Mouse (Mus musculus): ENCODE measurements around the gene Cdh15. TPM values are rescaled to one million over a fixed set of nuclear protein-coding genes. Genes with fewer than 3 reads are reported as not detected.

Cdh15 gene
- total RNA-seq, 1 experiment from 2014 or later: not detected

- ATAC-seq (replicated peaks in 1 of 2; ENCODE audit: insufficient read depth in 1 of 2, low FRiP score in 2 of 2, low TSS enrichment in 1 of 2, low read depth in 1 of 2, poor library complexity in 2 of 2, severe bottlenecking in 2 of 2): no peak
These were observed 18.5 kb downstream of the Cdh15 start for GRCm38 (mm10) chr8:122866231-122866630.

DNA sequence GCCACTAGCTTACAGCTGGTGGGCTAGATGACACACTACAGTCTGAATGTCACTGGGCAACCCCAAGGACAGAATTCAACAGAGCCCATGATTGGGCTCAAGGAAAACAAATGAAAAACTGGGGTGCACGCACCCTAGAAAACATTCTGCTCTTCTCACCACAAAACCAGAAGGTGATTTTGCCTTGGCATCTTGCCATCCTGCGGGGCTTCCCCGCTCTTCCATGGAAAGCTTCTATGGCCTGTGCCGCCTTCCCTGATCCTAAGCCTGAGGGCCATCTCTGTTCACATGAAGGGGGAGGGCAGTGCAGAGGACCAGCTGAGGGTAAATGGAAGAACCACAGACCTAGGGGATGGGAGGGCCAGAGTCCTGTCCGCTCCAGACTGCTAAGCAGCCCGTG lies 20.2 kb downstream of the Cdh15 start:
- ATAC-seq (replicated peaks in 1 of 2; ENCODE audit: insufficient read depth in 1 of 2, low FRiP score in 2 of 2, low TSS enrichment in 1 of 2, low read depth in 1 of 2, poor library complexity in 2 of 2, severe bottlenecking in 2 of 2): no peak

- ATAC-seq (replicated peaks in 1 of 2; ENCODE audit: insufficient read depth in 1 of 2, low FRiP score in 2 of 2, low TSS enrichment in 1 of 2, low read depth in 1 of 2, poor library complexity in 2 of 2, severe bottlenecking in 2 of 2): peak; percentile 87 to 89
These were observed 22.7 kb downstream of the Cdh15 start for GRCm38 (mm10) chr8:122870377-122870863.

- ATAC-seq (replicated peaks in 1 of 2; ENCODE audit: insufficient read depth in 1 of 2, low FRiP score in 2 of 2, low TSS enrichment in 1 of 2, low read depth in 1 of 2, poor library complexity in 2 of 2, severe bottlenecking in 2 of 2): no peak
These were observed 23.9 kb downstream of the Cdh15 start for GRCm38 (mm10) chr8:122871663-122872062.

DNA sequence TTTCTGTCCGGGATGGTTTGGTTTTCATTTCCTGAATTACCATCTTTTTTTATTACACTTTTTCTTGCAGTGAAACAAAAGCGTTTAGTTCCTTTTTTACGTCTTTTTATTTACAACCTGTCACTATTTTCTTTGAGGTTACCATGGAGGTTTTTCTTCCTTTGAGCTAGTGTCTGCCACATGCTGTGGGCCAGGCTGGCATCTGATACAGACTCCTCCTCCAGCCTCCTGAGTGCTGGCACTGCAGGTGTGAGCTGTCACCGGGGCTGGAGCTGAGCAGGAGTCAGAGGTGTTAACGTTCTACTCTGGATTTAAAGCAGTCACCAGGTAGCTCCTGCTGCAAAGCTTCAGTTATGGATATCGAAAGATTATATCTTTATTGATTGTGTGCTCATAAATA lies 25.4 kb downstream of the Cdh15 start:
- ATAC-seq (replicated peaks in 1 of 2; ENCODE audit: insufficient read depth in 1 of 2, low FRiP score in 2 of 2, low TSS enrichment in 1 of 2, low read depth in 1 of 2, poor library complexity in 2 of 2, severe bottlenecking in 2 of 2): peak; percentile 52 to 55

GRCm38 (mm10) chr8:122875186-122875585 lies 27.4 kb downstream of the Cdh15 start:
- no peak for ATAC-seq (replicated peaks in 1 of 2; ENCODE audit: insufficient read depth in 1 of 2, low FRiP score in 2 of 2, low TSS enrichment in 1 of 2, low read depth in 1 of 2, poor library complexity in 2 of 2, severe bottlenecking in 2 of 2)

- no peak for ATAC-seq (replicated peaks in 1 of 2; ENCODE audit: insufficient read depth in 1 of 2, low FRiP score in 2 of 2, low TSS enrichment in 1 of 2, low read depth in 1 of 2, poor library complexity in 2 of 2, severe bottlenecking in 2 of 2)
These were observed 30.5 kb downstream of the Cdh15 start for GRCm38 (mm10) chr8:122878231-122878630.

- ATAC-seq (replicated peaks in 1 of 2; ENCODE audit: insufficient read depth in 1 of 2, low FRiP score in 2 of 2, low TSS enrichment in 1 of 2, low read depth in 1 of 2, poor library complexity in 2 of 2, severe bottlenecking in 2 of 2): no peak
These were observed 32.5 kb downstream of the Cdh15 start for GRCm38 (mm10) chr8:122880302-122880701.

GRCm38 (mm10) chr8:122883671-122884070 lies 35.9 kb downstream of the Cdh15 start:
- no peak for ATAC-seq (replicated peaks in 1 of 2; ENCODE audit: insufficient read depth in 1 of 2, low FRiP score in 2 of 2, low TSS enrichment in 1 of 2, low read depth in 1 of 2, poor library complexity in 2 of 2, severe bottlenecking in 2 of 2)

GRCm38 (mm10) chr8:122891440-122891839 lies 43.7 kb downstream of the Cdh15 start:
- ATAC-seq (replicated peaks in 1 of 2; ENCODE audit: insufficient read depth in 1 of 2, low FRiP score in 2 of 2, low TSS enrichment in 1 of 2, low read depth in 1 of 2, poor library complexity in 2 of 2, severe bottlenecking in 2 of 2): no peak

- ATAC-seq (replicated peaks in 1 of 2; ENCODE audit: insufficient read depth in 1 of 2, low FRiP score in 2 of 2, low TSS enrichment in 1 of 2, low read depth in 1 of 2, poor library complexity in 2 of 2, severe bottlenecking in 2 of 2): no peak
These were observed 45.7 kb downstream of the Cdh15 start for GRCm38 (mm10) chr8:122893451-122893850.

- ATAC-seq (replicated peaks in 1 of 2; ENCODE audit: insufficient read depth in 1 of 2, low FRiP score in 2 of 2, low TSS enrichment in 1 of 2, low read depth in 1 of 2, poor library complexity in 2 of 2, severe bottlenecking in 2 of 2): no peak
These were observed 48.6 kb downstream of the Cdh15 start for GRCm38 (mm10) chr8:122896317-122896716.

- no peak for ATAC-seq (replicated peaks in 1 of 2; ENCODE audit: insufficient read depth in 1 of 2, low FRiP score in 2 of 2, low TSS enrichment in 1 of 2, low read depth in 1 of 2, poor library complexity in 2 of 2, severe bottlenecking in 2 of 2)
These were observed 49.4 kb downstream of the Cdh15 start for GRCm38 (mm10) chr8:122897200-122897599.

- ATAC-seq (replicated peaks in 1 of 2; ENCODE audit: insufficient read depth in 1 of 2, low FRiP score in 2 of 2, low TSS enrichment in 1 of 2, low read depth in 1 of 2, poor library complexity in 2 of 2, severe bottlenecking in 2 of 2): no peak
These were observed 50.3 kb downstream of the Cdh15 start for GRCm38 (mm10) chr8:122898018-122898417.

DNA sequence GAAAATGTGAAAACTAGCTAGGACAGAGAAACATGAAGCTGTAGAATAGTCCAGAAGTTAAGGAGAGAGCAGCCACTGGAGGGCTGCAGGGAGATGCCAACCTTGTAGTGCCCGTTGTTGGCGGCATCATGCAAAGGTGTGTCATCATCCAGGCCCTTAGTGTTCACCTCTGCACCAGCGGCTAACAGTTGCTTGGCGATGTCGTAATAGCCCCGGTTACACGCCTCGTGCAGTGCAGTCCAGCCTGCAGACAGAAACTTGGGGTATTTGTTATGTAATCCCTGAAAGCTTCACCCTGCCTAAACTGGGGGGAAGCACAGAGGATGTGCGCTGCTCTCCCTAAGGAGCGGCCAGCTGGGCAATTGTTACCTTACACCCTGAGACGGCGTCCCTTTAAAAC lies 50.7 kb downstream of the Cdh15 start:
- peak; percentile 24 to 52; a peak in 2 of 4 replicates for ATAC-seq (replicated peaks in 1 of 2; ENCODE audit: insufficient read depth in 1 of 2, low FRiP score in 2 of 2, low TSS enrichment in 1 of 2, low read depth in 1 of 2, poor library complexity in 2 of 2, severe bottlenecking in 2 of 2)

DNA sequence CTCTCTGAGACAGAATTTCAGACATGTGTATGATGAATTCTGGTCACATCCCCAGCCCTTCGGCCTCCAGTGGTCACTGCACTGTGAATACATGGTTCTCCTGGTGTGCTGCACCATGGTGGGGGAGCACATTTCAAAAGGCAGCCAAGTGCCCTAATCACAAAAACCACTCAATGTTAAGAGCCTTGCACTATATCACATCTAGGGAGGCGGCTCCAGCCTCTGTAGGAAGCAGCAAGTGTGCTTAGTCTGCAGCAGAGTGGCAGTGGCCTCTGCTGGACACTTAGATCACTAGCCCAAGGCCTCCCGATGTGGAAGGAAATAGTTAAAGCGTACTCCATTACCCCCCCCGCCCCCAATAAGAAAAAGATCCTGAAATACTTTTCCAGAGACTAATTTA lies 51.3 kb downstream of the Cdh15 start:
- ATAC-seq (replicated peaks in 1 of 2; ENCODE audit: insufficient read depth in 1 of 2, low FRiP score in 2 of 2, low TSS enrichment in 1 of 2, low read depth in 1 of 2, poor library complexity in 2 of 2, severe bottlenecking in 2 of 2): no peak

DNA sequence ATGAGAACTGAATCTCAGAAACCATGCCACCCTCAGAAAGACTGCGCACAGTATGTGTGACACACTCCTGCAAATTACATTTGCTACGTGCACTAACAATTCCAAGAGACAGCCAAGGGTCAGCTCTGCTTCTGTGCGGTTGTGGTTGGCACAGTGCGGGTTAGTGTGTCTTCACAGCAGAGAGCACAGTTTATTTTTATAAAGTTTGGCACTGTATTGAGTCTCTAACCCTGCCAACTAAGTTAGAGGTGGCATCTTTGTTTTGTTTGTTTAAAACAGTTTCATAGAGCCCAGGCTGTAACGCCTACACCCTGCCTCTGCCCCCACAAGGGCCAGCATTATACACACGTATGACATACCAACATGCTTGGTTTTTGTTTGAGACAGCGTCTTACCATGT lies 53.7 kb downstream of the Cdh15 start:
- no peak for ATAC-seq (replicated peaks in 1 of 2; ENCODE audit: insufficient read depth in 1 of 2, low FRiP score in 2 of 2, low TSS enrichment in 1 of 2, low read depth in 1 of 2, poor library complexity in 2 of 2, severe bottlenecking in 2 of 2)

DNA sequence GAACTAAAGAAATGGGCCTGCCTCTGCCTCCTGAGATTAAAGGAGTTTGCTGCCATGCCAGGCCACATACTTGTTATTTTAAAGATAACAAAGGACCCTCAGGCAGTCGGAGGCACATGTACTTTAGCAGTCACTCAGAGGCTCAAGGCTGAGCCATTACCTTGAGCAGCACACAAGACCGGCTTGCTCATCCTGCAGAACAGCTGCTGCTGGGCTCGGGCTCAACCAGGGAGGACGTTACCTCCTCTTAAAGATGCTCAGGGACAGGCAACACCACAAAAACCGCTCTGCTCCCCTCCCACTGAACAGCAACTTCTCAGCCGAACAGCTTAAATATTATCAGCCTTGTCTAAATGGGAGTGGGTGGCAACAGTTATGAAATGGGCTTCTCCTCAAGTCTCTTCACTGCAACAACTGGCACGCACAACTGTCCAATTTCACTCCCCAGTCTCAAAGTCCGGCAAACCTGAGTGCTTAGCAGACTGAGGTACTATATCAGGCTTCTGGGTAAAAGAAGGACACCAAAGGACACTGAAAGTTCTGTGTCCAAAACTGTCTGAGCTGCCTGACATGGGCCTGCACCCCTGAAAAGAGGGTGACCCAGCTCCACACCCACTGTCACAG lies 54.2 kb downstream of the Cdh15 start:
- no peak for ATAC-seq (replicated peaks in 1 of 2; ENCODE audit: insufficient read depth in 1 of 2, low FRiP score in 2 of 2, low TSS enrichment in 1 of 2, low read depth in 1 of 2, poor library complexity in 2 of 2, severe bottlenecking in 2 of 2)

DNA sequence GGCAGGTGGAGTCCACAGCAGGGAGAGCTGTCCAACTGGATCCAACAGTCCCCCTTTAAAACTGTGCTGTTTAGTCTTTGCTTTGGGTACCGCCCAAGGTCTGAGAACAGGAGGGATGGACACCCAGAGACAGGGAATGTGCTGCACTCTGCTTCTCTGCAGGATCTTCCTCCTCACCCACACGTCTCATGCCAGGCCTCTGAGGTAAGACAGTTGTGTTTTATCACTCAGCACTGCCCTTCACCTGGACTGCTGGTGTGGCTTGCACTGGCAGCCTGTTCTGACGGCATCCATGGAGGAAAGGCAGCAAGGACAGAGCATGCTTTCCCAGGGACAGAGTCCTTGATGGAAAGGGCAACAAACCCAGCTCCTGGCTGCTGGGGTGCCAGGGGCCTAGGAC lies 54.8 kb downstream of the Cdh15 start:
- no peak for ATAC-seq (replicated peaks in 1 of 2; ENCODE audit: insufficient read depth in 1 of 2, low FRiP score in 2 of 2, low TSS enrichment in 1 of 2, low read depth in 1 of 2, poor library complexity in 2 of 2, severe bottlenecking in 2 of 2)

Measured in hematopoietic stem cell, adult 5-6 weeks (primary cell).